Mouse (Mus musculus): ENCODE results near the gene Mmp24. TPM values are rescaled to one million over a fixed set of nuclear protein-coding genes. Genes with fewer than 3 reads are reported as not detected.
"Not testable (repeated sequence)": the region's sequence is repeated elsewhere in the genome, so short reads cannot be mapped to it uniquely, and the experiment has no call there.

The Mmp24 gene
- not detected in 2 replicates for polyA plus RNA-seq (2012)

DNA sequence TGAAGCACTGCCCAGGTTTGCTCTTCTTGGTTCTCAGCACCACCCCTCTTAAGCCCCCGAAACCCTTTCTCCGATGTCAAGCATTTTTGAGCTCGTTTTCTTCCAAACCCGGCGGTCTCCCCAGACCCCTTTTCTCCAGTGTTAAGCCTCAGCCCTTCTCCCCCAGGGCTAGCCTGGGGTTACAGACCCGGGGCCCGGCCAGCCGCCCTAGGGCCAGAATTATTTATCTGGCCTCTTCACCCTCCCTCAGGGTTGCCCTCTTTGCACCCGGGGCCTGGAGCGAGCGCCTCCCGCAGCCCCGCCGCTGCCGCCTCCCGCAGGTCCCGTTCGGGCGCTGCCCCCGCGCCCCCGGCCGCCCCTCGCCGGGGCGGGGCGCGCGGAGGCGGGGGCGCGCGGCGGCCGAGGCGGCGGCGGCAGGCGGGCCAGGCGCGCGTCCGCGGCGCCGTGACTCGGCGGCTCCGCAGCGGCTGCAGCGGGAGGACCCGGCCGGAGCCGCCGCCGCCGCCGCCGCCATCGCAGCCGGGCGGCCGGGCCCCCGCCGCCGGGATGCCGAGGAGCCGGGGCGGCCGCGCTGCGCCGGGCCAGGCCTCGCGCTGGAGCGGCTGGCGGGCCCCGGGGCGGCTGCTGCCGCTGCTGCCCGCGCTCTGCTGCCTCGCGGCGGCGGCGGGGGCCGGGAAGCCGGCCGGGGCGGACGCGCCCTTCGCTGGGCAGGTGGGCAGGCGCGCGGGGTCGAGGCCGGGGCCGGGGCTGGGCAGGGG, at the start of gene Mmp24:
Gene Mmp24 (plus strand): TSS at position 416 of the 758 bp plus-strand sequence.
- no peak for TF ChIP-seq GATA1 (IDR thresholded peaks at IDR 0.05; ENCODE audit: low read length)

DNA sequence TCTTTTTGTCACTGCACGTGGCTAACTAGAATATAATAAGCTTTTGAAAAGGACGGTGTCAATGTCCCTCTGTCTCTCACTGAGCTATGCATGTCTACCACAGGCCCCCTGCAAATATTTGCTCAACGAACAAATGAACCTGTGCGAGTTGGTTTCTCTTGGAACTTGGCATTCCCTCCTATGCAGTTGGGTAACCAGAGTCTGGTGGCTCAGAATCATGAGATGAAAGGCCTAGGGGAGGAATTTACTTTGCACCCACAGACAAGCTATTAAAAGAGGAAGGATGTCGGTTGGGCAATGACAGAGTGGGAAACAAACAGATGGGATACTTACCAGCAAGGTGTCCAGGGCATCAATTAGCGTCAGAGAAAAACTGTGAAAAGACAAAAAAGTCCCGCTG, 48.8 kb upstream of the Mmp24 start:
- no peak for TF ChIP-seq GATA1 (IDR thresholded peaks at IDR 0.05; ENCODE audit: low read length)

DNA sequence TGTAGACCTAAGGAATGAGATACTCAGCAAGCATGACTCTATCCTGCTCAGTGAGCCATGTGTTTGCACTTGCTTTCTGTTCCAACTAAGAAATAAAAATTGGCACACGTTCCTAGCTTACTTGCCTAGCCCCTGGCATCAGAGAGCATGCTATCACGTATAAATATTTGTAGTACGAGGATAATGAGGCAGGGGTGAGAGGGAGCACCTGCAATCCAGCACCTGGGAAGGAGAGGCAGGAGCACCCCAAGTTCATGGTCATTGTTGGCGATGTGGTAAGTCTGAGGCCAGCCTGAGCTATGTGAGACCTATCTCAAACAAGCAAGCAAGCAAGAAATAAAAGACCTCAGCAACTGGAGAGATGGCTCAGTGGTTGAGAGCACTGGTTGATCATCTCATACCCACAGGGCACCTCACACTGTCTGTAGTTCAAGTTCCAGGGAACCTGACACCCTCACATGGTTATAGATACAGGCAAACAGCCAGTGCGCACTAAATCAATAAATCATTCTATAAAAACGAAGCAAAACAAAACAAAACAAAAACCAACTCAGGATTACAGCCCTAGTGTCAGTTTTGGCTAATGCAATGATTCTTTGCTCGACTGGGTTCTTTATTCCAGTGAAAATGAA, 47.3 kb upstream of the Mmp24 start:
- no peak for TF ChIP-seq GATA1 (IDR thresholded peaks at IDR 0.05; ENCODE audit: low read length)

DNA sequence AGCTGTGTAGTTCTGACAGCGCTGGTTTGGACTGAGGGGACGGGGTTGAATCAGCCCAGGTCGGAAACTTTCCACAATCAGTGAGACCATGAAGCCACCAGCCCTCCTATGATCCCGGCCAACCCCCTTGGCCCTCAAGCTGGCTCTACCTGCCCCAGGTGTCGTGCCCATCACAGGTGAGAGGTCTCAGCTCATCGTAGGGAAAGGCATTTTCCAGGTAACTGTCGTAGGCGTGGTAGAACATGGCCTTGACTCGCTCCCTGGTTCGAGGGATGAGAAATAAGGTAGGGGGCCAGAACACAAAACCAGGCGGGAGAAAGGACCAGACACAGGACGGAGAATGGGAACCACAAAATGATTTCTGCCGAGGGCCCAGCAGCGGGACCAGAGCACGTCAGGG, 46.4 kb upstream of the Mmp24 start:
- TF ChIP-seq GATA1 (IDR thresholded peaks at IDR 0.05; ENCODE audit: low read length), result no peak

DNA sequence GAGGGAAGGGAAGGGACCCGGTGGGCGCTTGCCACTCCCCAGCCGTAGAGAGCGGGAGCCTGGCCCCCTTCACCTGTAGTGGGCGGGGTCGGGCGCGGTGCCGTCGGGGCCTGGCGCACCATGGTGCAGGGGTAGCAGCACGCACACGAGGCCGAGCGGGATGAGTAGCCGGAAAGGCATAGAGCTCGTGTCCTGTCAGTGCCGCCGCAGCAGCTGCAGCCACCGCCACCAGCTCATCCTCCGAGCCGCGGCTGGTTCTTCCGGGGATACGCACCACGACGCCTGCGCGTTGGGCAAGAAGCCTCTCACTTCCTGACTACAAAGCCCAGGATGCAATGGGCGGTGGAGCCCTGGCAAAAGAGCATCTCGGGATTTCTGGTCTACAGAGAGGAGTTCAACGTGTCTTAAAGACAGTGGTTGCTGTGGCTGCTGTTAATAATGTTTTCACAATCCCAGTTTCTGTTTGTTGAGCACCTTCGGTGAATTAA, 45.9 kb upstream of the Mmp24 start, which contains the start of gene Edem2:
Gene Edem2 (minus strand): TSS at position 318 of the 488 bp plus-strand sequence.
- no peak for TF ChIP-seq GATA1 (IDR thresholded peaks at IDR 0.05; ENCODE audit: low read length)

DNA sequence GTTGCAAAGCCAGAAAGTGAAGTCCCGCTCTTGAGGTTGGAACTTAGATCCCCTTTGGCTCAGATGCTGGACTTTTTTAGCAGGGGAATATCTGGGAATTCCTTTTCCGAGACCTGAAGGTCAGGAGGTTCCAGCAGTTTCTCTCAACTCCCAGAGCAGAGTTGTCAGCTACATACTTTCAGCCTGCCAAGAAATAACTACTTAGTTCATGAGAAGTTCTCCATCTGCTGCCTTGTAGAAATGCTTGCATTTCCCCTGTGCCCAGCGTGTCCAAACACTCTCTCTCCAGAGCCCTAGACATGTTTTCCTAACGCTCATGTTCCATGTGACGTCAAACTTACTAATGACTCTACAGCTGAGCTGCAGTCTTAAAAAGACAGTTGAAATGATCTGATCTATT, 40.1 kb upstream of the Mmp24 start:
- TF ChIP-seq GATA1 (IDR thresholded peaks at IDR 0.05; ENCODE audit: low read length), result no peak

DNA sequence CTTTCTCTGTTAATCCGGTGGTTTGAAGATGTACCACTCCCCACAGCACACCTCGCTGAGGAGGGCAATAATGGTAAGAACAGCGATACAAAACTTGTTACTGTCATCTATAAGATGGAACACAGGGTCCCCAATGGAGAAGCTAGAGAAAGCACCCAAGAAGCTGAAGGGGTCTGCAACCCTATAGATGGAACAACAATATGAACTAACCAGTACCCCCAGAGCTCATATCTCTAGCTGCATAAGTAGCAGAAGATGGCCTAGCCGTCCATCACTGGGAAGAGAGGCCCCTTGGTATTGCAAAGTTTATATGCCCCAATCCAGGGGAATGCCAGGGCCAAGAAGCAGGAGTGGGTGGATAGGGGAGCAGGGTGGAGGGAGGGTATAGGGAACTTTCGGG, 39.4 kb upstream of the Mmp24 start, which contains the start of gene Gm17581:
Gene Gm17581 (minus strand): TSS at position 101 of the 400 bp plus-strand sequence.
- not testable (repeated sequence) for TF ChIP-seq GATA1 (IDR thresholded peaks at IDR 0.05; ENCODE audit: low read length)

DNA sequence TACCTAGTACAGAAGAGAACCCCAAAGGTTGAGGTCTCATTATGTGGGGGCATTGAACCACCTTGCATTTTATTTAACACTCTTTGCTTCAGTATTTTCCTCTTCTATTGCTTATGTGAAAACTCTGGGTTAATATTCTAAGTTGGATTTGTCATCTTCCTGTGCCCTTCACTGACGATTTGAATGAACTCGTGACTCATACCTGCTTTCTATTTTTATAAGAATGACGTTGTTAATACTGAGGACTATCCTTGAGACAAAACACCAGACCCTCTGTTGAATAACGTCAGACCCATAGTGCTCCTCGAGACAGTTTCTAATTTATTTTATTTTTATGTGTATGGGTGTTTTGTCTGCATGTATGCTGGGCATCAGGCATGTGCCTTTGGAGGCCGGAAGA, 38.2 kb upstream of the Mmp24 start:
- no peak for TF ChIP-seq GATA1 (IDR thresholded peaks at IDR 0.05; ENCODE audit: low read length)

DNA sequence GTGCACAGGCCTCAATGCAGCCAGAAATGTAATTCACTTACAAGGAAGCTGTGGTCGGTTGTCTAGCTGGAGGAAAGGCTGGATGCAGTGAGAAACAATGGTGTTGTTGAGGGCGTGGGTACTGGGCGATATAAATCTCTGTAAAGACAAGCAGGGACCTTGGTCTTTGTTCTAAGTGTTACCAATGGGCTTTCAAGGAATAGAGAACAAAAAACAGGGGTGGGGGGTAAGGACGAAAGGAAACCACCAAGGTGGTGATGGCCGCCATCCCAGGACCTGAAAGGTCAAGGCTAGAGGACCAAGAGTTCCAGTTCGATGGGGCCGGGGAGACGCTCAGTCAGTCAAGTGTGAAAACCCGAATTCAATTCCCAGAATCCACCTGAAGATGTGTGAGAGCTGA, 37.3 kb upstream of the Mmp24 start:
- no peak for TF ChIP-seq GATA1 (IDR thresholded peaks at IDR 0.05; ENCODE audit: low read length)

DNA sequence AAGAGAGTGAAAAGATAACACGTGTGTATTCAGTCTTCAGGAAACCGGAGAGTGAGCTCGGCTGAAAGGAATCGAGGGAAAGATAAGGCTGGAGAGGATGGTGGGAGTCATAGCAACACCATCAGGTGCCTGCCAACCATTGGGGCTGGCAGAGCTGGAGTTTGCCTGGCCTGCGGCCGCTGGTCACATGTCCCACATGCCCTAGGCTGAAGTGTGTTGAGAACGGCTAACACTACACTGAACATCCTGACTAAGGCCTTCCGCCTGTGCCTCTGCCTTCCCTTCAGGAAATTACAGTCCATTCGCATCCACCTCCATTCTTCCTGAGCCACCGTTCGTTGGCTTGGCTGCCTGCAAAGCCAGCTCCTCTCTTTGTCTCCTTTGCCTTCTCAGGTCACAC, 32.9 kb upstream of the Mmp24 start:
- no peak for TF ChIP-seq GATA1 (IDR thresholded peaks at IDR 0.05; ENCODE audit: low read length)

DNA sequence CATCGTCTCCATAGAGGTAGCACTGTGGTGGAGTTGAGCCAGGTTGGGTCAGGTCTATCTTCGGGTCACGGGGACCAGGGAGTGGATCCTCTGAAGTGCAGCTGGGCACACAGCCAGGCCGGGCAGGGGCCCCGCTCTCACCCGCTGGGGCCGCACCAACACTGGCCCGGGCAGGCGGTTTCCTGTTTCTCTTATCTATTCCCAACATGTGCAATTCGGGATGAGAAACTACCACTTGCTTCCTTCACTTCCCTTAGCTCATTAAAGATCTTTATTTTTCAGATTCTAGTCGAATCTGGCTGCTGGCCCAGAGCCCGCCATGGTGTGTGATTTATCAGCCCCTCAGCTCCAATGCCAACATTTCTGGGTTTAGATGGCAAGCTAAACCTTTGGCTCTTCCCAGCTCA, 32.2 kb upstream of the Mmp24 start:
- TF ChIP-seq GATA1 (IDR thresholded peaks at IDR 0.05; ENCODE audit: low read length), result no peak

DNA sequence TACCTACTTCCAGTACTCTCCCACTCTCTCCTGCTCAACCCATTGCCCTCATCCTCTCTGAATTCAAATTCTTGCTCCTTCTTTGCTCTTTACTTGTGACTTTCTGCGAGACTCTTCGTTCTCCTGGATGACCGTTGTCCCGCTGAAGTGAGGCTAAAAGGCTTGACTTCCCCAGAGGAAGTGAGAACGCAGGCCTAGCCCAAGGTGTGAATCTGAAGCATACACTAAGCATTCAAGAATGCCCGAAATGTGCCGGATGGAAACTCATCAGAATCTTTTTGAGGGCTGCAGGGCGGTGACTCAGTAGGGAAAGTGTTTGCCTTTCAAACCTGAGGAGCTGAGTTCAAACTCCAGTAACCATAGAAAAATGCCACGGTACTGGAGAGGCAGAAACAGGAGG, 31.8 kb upstream of the Mmp24 start:
- no peak for TF ChIP-seq GATA1 (IDR thresholded peaks at IDR 0.05; ENCODE audit: low read length)

DNA sequence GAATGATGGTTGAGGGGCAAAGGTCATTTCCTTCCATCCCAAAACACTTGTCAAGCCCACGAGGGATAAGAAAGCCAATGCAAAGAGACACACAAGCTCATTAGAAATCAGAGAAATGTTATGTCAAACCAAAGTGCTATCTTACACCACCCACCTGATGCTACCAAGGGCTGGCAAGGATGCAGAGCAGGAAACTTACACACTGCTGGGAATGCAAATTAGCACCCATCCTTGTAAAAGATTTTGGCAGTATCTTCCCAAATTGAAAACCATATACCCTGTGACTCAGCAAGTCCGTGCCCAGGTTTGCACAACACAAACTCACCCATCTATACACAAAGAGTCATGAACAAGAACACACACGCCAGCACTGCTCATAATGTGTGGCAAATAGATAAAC, 29.7 kb upstream of the Mmp24 start:
- TF ChIP-seq GATA1 (IDR thresholded peaks at IDR 0.05; ENCODE audit: low read length), result no peak

DNA sequence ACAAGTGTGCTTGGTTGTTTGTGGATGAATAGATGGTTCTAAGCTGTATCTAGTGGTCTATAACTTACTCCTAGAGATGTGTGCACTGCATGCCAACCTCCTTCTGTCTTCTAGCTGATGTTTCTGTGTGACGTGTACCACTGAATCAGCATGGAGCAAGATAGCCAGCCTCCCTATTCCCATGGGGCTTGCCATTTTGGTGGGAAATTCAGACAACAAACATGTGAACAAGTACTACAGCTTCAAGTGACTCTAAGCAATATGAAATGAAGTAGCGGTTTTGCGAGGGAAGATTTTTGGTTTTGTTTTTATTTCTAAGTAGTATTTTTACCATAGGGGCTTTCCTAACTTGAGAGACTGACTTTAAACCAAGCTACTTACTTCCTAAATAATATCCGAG, 25.7 kb upstream of the Mmp24 start:
- TF ChIP-seq GATA1 (IDR thresholded peaks at IDR 0.05; ENCODE audit: low read length), result no peak

DNA sequence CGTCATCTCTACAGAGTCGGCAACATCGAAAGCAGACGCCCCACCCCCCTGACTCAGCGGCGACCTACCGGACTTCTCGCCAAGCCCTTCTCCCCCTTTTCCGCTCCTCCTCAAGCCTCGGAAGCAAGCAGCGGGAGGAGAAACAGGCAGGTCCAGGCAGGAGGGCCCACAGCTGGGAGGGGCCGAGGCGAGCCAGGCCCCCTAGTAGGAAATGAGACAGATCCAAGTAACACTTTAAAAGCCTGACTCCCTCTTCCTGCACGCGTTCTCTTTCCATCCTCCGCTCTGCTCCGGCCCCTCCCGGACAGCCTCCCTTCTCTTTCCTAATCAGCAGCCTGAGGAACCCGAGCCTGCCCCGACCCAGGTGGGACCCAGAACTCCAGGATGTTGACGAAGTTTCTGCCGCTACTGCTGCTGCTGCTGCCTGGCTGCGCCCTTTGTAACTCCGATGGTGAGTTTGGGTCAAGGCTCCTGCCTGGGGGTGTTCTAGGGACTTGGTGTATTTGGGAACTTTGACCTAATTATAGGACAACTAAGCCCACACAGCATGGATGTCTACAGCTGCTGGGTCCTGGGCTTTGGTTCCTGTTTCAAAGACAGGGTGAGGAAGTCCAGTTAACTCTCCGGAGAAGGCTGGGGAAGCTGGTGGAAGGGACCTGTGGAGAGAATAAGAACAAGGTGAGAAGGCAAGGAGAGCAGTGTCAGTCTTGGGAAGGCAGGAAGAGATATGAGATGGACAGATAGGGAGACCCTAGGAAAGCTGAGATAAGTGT, 23.9 kb upstream of the Mmp24 start, which contains the start of gene Procr:
Gene Procr (plus strand): TSS at position 104 of the 773 bp plus-strand sequence.
- no peak for TF ChIP-seq GATA1 (IDR thresholded peaks at IDR 0.05; ENCODE audit: low read length)

DNA sequence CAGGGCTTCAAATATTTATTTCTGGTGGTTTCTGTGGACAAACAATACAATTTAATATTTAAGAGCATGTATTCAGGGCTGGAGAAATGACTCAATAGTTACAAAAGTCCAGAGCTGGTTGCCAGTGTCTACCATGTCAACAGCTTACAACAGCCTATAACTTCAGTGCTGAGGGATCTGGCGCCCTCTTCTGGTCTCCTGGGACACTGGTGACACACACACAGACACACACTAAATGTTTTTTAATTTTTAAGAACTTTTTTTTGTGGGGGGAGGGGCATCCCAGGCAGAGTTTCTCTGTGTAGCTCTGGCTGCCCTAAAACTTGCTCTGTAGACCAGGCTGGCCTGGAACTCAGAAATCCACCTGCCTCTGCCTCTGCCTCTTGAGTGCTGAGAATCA, 19.4 kb upstream of the Mmp24 start:
- no peak for TF ChIP-seq GATA1 (IDR thresholded peaks at IDR 0.05; ENCODE audit: low read length)
